Mouse (Mus musculus) layer of hippocampus, postnatal 25 days (tissue): ENCODE data around the gene Scaf11. TPM values are rescaled to one million over a fixed set of nuclear protein-coding genes. Genes with fewer than 3 reads are reported as not detected.

ENCODE experiments used
- DNase-seq, 2 experiments: peaks; one replicate each; pipeline ENCODE4 v3.0.0; 2022; ENCODE audit warnings: mixed read lengths in 2 of 2, low spot score in 1 of 2; ENCODE audit errors: extremely low spot score in 1 of 2
- microRNA-seq, 2 experiments: library from miRNA; unstranded; fragments of <30 nt; microRNA quantifications; one replicate each; pipeline ENCODE4 v1.2.0; 2021
- total RNA-seq, 2 experiments: library from RNA; stranded (reverse); gene quantifications; 2 replicates each; pipeline ENCODE4 v1.2.3; 2021

The Scaf11 gene
- total RNA-seq, 2 experiments from 2014 or later, result 50.2 to 52.8 TPM

DNA sequence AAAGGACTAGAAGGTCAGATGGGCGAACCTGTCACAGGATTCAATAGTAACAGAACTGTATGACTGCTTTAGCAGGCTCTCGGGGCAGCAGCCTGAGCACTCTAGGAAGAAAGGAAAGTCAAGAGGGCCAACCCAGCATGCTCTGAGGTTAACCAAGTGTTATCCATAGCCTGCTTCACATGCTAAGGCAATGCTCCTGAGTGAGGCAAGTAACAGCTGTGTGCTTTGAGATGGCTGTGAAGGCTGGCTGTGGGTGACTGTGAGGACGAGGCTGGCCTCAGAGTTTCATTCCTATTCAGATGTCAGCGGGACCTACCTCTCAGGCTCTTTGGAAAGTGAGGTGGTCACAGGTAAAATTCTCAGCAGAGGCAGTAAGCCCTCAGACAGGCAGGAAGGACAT lies 54.4 kb downstream of the Scaf11 start:
- DNase-seq, result no peak

DNA sequence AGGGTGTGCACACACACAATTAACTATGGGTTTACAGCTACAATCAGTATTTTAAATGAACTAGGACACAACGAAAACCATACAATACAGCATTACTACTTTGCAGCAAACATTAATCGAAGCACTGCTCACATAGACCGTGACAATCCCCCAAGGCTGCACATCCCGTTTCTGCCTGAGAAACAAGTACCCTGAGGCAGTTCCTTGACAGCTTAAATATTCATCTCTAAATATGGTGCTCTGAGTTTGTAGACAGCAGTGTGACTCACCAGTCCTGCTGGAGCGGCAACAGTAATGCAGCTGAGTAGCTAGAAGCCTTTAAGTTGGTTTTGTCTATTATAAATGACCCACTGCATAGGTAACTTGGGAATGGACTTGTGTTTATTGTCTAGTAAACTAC lies 55.1 kb downstream of the Scaf11 start:
- DNase-seq, result no peak

DNA sequence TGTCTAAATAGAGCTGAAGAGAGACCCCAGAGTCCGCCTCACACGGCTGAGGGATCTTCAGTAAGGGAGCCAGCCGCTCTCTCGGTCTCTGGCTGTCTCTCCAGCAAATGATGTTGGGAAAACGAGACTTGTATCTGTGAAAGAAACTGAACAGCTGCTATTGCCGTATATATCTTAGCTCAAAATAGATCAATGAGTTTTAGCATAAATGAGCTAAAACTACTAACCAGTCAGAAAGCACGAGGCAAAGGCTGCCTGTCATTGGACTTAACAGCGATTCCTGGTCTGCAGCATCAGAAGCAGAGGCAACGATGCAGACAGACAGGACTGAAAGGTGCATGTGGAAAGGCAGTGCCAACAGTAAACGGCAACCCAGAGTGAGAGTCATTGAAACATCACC lies 62.3 kb downstream of the Scaf11 start:
- no peak for DNase-seq

DNA sequence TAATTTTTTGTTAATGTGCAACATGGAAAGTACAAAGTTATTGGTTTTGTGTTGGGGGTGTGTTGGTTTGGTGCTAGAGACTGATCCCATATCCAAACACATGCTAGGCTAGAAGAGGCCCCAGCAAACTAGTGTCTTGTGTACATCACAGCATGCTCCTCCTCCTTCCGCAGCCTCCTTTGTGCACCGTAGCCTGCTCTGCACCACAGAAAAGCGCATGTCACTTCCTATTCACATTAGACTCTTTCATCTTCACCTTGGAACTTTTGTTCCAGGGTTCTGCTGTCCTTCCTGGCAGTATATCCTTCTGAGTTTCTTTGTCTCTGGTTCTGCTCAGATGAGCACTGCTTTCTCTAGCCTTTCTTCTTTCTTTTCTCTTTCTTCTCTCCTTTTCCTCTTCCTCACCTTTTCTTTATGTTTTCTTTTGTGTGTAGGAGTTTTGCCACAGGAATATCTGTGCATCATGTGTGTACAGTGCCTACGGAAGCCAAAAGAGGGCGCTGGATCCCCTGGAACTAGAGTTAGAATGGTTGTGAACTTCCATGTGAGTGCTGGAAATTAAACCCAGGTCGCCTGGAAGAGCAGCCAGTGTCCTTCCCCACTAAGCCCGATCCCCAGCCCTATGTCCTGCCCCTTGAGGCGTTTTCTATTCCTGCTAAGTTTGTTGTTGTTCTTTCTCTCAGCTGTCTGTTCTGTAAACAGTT lies 63.9 kb downstream of the Scaf11 start:
- DNase-seq, result no peak

DNA sequence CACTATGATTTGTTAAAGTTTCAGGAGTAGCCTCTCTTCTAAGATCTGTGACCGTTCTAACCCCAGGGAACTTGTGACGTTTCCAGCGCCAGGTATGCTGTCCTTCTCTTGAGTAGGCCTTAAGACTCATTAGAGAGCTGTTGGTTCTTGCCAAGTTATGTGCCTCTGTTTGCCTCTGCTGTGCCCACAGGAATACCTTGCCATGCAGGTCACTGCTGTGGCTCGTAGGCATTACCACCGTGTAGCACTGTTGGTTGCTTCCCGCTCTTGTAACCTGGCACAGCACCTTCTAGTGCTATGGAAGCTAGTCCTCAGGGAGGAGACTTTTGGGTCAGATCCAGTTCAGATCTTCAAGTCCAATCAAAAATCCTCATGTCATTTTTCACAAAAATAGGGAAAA lies 65.6 kb downstream of the Scaf11 start:
- no peak for DNase-seq

DNA sequence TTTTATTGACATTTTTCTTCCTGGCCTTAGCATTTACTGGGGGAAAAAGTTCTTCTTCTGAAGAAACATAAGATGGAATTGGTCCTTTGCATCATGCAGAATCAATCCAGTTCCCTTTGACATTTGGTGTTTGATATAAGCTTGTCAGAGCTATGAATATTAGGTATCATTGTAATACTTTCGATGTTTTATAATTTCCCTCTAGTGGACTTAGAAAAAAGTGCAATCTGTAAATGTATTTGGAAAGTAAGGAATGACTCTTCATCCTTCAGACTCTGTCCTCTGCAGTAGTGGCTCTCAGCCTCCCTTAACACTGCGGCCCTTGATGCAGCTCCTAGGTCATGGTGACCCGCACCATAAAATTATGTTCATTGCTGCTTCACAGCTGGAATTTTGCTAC lies 67.8 kb downstream of the Scaf11 start:
- DNase-seq, result no peak

DNA sequence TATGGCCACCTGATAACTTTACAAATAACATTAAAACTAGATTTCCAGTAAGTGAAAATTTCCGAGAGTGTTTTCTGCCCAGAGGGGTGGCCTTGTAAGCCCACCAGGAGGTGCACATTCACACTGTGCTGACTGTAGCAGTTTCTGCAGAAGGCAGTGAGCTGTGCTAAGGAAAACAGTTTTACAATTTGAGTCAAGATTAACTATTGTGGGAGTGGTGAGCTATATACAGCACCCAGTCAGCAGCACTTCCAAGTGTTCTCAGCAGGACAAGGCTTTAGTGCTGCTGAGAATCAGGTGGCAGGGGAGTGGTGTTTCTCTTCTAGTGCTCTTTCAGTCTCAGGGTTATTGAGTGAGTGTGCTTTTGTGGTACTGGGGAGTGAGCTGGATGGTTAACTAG lies 72.1 kb downstream of the Scaf11 start:
- no peak for DNase-seq

DNA sequence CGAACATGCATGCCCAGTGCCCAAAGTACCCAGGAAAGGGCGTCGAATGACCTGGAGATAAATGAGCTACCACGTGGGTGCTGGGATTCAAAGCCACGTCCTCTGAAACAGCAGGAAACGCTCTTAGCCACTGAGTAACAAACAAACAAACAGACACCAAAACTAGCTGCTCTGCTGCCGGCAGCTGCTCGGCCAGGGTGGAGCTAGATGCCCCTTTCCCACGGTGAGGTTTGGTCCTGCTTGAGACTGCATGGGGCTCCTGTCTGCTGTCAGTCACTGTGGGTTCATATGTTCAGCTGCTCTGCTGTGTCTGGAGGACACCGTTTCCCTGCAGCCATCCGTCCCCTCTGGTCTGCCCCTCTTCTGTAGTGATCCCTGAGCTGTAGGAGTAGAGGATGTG lies 78.4 kb downstream of the Scaf11 start:
- DNase-seq, result no peak

DNA sequence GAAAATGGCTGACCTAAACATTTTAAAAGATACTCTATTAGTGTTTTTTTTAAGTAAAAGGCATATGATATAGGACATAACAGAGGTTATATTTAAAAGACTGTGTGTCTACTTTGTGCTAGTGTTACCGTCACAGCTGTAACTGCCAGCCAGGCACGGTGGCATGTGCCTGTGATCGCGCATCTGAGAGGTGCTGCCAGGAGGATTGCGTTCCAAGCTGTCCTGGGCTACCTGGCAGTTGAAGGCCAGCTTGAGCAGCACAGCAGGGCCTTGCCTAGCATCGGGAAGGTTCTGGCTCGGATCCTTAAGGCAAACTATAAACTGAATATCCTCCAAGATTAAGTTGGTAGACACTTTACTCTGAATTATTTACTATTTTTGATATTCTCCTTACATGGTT lies 82.9 kb downstream of the Scaf11 start:
- DNase-seq, result no peak

DNA sequence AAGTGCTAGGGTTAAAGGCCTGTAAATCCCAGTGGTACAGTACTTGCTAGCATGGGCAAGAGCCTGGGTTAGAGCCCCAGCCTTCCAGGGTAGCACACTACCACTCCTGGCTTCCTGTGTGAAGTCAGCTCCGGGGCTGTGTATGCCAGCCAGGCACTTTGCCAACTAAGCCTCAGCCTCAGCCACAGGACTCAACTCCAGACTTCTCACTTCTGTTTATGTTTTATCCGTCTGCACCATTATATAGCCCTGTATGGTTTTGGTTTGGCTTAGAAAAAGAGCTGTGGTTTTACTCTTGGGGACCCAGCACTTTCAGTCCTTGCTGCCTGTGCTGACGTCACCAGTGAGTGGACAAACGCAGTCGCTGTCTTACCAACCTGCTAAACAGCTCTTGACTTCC lies 83.4 kb downstream of the Scaf11 start:
- peak in 1 of 2 experiments; percentile 16 for DNase-seq

DNA sequence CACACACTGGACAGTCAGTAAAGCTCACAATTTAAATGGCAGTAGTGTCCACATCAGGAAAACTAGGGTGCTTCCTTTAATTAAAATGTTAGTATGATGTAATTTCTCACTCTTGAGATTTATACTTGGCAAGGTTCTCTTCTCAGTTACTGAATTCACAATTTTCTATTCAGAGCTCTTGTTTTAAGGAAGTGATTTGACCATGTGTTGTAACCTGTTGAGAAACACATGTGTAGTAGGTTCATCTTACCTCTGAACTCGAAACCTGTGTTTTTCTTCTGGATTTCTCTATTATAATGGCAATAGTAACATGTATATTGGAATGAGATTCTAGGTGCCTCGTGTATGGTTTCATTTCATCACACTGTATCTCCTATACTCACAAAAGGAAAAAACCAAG lies 84.4 kb downstream of the Scaf11 start:
- DNase-seq, result no peak

DNA sequence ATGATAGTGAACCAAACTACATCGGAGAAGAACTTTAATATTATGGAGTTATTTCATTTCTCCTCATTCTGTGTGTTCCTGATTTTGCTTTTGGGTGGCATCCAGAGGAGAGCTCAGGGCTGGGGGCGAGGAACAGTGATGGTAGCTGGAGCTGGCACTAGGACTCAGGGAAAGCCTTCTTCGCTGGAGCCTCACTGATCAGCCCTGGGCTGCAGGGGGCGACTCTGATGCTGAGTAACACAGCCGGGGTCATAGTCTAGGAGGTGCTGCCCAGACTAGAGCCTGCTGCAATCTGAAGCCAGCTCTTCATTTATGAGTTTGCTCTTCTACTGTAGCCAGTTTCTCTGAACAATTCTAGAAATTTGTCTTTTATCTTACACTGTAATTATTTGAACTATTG lies 87.5 kb downstream of the Scaf11 start:
- no peak for DNase-seq

DNA sequence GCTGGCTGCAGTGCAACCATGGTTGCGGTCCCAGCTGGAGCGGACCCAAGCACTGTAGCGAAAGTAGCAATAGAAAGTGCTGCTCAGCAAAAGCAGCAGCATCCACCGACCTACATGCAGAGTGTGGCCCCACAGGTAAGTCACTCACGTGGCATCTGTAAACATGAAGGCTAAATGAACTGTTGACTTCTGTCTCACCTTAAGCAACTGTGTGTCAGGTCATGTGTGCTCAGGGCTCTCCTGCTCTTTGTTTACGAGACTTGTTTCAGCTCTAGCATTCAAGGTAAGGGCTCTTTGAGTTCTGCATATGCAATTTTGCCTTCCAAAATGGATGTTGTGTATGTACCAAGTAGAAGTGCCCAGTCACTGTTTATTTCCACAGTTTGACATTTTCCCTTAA lies 88.0 kb downstream of the Scaf11 start:
- DNase-seq, result no peak

DNA sequence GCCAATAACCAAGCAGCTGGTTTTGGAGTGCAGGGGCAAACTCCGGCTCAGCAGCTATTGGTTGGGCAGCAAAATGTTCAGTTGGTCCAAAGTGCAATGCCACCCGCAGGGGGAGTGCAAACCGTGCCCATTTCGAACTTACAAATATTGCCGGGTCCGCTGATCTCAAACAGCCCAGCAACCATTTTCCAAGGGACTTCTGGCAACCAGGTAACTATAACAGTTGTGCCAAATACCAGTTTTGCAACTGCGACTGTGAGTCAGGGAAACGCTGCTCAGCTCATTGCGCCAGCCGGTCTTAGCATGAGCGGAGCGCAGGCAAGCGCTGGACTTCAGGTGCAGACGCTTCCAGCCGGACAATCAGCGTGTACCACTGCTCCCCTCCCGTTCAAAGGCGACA lies 89.3 kb downstream of the Scaf11 start:
- no peak for DNase-seq

DNA sequence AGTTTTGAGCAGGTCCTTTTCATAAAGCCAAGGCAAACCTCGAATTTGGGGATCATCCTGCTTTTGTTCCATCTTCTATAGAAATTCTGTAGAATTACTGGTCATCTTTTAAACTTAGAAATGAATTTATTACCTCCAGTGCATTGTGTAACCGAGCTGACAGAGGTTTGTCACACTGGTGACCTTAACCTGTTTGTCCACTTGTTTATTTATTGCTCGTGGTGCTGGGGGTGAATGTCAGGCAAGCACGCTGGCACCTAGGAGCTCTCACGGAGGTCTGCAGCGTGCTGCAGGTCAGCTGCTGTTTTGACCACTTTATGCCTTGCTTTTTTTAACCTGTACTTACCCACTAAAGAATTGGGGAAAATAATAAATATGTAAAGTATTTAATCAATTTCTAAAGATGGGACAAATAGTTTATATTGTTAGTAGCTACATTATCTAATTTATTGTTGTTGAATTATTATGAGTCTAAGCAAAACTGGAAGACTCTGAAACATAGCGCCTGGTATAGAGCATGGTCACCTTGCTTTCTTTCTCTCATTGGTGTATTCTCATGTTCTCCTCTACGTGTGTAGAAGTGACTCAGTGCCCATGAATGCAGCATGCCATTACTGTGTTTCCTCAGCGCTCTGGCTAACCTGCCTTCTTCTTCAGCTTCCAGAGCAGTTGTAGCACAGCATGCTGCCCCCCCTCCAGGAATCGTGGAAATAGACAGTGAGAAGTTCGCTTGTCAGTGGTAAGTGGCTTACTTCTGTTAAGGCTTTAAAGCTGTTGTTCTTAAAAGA lies 94.3 kb downstream of the Scaf11 start:
- no peak for DNase-seq

DNA sequence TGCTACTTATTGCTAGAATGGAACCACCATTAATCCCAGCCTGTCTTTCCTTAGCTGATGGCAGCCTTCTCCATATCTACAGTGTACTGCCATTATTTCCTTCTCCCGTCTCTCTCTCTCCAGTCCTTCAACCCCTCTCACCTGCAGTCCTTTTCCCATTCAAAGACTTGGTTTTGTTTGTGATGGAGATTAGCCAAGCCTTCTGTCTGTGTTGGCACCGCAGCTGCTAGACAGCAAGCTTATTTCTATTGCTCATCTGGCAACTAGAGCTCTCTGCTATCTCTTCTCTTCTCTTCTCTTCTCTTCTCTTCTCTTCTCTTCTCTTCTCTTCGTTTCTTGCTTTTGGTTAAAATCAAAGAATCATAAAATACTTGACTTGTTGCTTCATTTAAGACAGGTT lies 95.3 kb downstream of the Scaf11 start:
- no peak for DNase-seq

Small RNAs within 50 kb of the gene (microRNA-seq; reads per million reads assigned to microRNA genes)
- 0 reads per million in 2 experiments for gene Gm25397

Other genes with a start within 250 kb of the Scaf11 start
- gene Arid2, start 173.3 kb downstream of the Scaf11 start, total RNA-seq, result 10 to 100 TPM; 32.0 to 37.1 TPM
- gene Slc38a1, start 182.1 kb upstream of the Scaf11 start, total RNA-seq, result 10 to 100 TPM; 72.8 to 78.3 TPM
- gene Slc38a2, start 238.9 kb upstream of the Scaf11 start, total RNA-seq, result 10 to 100 TPM; 63.3 to 78.4 TPM